Mouse (Mus musculus) lung, postnatal 0 days (tissue): Measurements from ENCODE around the gene Fbxl17.

Source experiments
- CTCF ChIP-seq: IDR thresholded peaks from 2 replicates; pipeline ENCODE4 v1.5.1; 2016; ENCODE audit warnings: antibody characterized with exemption, mild to moderate bottlenecking
- EP300 ChIP-seq: IDR thresholded peaks from 2 replicates; pipeline ENCODE4 v1.6.1; 2016; ENCODE audit warnings: antibody characterized with exemption, mild to moderate bottlenecking, control low read depth

- TF ChIP-seq EP300 (no peak), CTCF (peak; percentile 69)
Observed at GRCm38 (mm10) chr17:63434081-63434480, 65.7 kb downstream of the Fbxl17 start.
